Comparison of ENCODE assay signal across 9 mouse cellular contexts in genomic region chr6:49716520-49716919, GRCm38 (mm10).
DNase-seq lines count a peak whose midpoint lies in the region; ATAC-seq and TF ChIP-seq lines count a peak whose summit lies in the region.
"Had no signal": no experiment of that assay in that cellular context is flagged by ENCODE, and none has a peak within 500 bp of the region (broad histone marks: within the 10 kb centered on the region; RNA-seq: fewer than 3 reads in every experiment).

No protein-coding gene starts in this region.

- TF ChIP-seq CTCF in kidney, adult 2 months (conservative IDR thresholded peaks at IDR 0.05; ENCODE audit: insufficient read depth, insufficient read length, low read depth, low read length), result no peak

- DNase-seq in kidney, adult 2 months, result peak; percentile 24
- no peak for DNase-seq in kidney, adult 11 months
- DNase-seq in R1 (ENCODE audit: low read depth, low spot score), result peak; percentile 20
- DNase-seq in embryonic facial prominence, embryonic 14.5 days (ENCODE audit: low spot score), result peak; percentile 70
- peak; percentile 39 to 40 for DNase-seq in left cerebral cortex, adult 9 months (ENCODE audit: low spot score in 2 of 2)
- no peak for DNase-seq in heart, adult 8-10 months (ENCODE audit: low spot score)

- ATAC-seq in embryonic facial prominence, embryonic 14.5 days (ENCODE audit: low read depth), result peak; percentile 44; the same call in 1 of the 2 replicates
- ATAC-seq in inflammation-experienced regulatory T-cells, adult 6 months, result no peak
- ATAC-seq in midbrain, embryonic 15.5 days (replicated peaks), result no peak
- ATAC-seq: liver, embryonic 12.5 days had no signal

- H3K36me3 ChIP-seq in kidney, adult 2 months (ENCODE audit: control insufficient read depth, insufficient read depth, low read length), result no peaks in the 10 kb centered on the region
- H3K36me3 ChIP-seq in embryonic facial prominence, embryonic 14.5 days (ENCODE audit: control insufficient read depth, insufficient read depth, low read length), result no peaks in the 10 kb centered on the region
- H3K36me3 ChIP-seq in midbrain, embryonic 15.5 days (replicated peaks), result no peaks in the 10 kb centered on the region
- H3K36me3 ChIP-seq: liver, embryonic 12.5 days had no signal

- no peak overlapping the region for H3K9ac ChIP-seq in embryonic facial prominence, embryonic 14.5 days (ENCODE audit: low read depth, low read length)
- no peak overlapping the region for H3K9ac ChIP-seq in midbrain, embryonic 15.5 days
- H3K9ac ChIP-seq: liver, embryonic 12.5 days had no signal

- no peaks in the 10 kb centered on the region for H3K4me1 ChIP-seq in kidney, adult 2 months (ENCODE audit: control insufficient read depth, insufficient read depth, low read length)
- H3K4me1 ChIP-seq in embryonic facial prominence, embryonic 14.5 days (ENCODE audit: control insufficient read depth, insufficient read depth, low read length), result no peaks in the 10 kb centered on the region
- H3K4me1 ChIP-seq in midbrain, embryonic 15.5 days, result no peaks in the 10 kb centered on the region
- H3K4me1 ChIP-seq: liver, embryonic 12.5 days had no signal

- H3K27ac ChIP-seq in kidney, adult 2 months (ENCODE audit: insufficient read depth, low read depth, low read length), result no peak overlapping the region
- H3K27ac ChIP-seq in embryonic facial prominence, embryonic 14.5 days (replicated peaks; ENCODE audit: low read depth, low read length), result no peak overlapping the region
- H3K27ac ChIP-seq in midbrain, embryonic 15.5 days, result no peak overlapping the region
- H3K27ac ChIP-seq: liver, embryonic 12.5 days had no signal

- H3K9me3 ChIP-seq in embryonic facial prominence, embryonic 14.5 days (ENCODE audit: control insufficient read depth, low read length), result no peaks in the 10 kb centered on the region
- H3K9me3 ChIP-seq in midbrain, embryonic 15.5 days, result no peaks in the 10 kb centered on the region
- H3K9me3 ChIP-seq: liver, embryonic 12.5 days had no signal

- H3K27me3 ChIP-seq in kidney, adult 2 months (replicated peaks; ENCODE audit: control insufficient read depth, insufficient read depth, low read length), result no peaks in the 10 kb centered on the region
- H3K27me3 ChIP-seq in embryonic facial prominence, embryonic 14.5 days (replicated peaks; ENCODE audit: control insufficient read depth, insufficient read depth, low read length), result no peaks in the 10 kb centered on the region
- H3K27me3 ChIP-seq in midbrain, embryonic 15.5 days (replicated peaks), result no peaks in the 10 kb centered on the region
- H3K27me3 ChIP-seq: liver, embryonic 12.5 days had no signal

- no peak overlapping the region for H3K4me2 ChIP-seq in embryonic facial prominence, embryonic 14.5 days (ENCODE audit: low read depth, low read length)
- H3K4me2 ChIP-seq in midbrain, embryonic 15.5 days, result no peak overlapping the region
- H3K4me2 ChIP-seq: liver, embryonic 12.5 days had no signal

- TF ChIP-seq POLR2A in kidney, adult 2 months (IDR thresholded peaks at IDR 0.05; ENCODE audit: low read depth, low read length), result no peak

- 7% methylated on average over 2 of the region's 2 CpGs for WGBS in kidney, adult 2 months
- 0% methylated on average over 2 of the region's 2 CpGs for WGBS in embryonic facial prominence, embryonic 14.5 days
- 6% methylated on average over 2 of the region's 2 CpGs for WGBS in midbrain, embryonic 15.5 days

- no peak overlapping the region for H3K4me3 ChIP-seq in kidney, adult 2 months (ENCODE audit: insufficient read depth, low read depth, low read length)
- no peak overlapping the region for H3K4me3 ChIP-seq in embryonic facial prominence, embryonic 14.5 days (ENCODE audit: low read depth, low read length)
- no peak overlapping the region for H3K4me3 ChIP-seq in midbrain, embryonic 15.5 days
- H3K4me3 ChIP-seq: liver, embryonic 12.5 days had no signal

Comparison
In these comparisons a context has a peak if more than half of its experiments do, and no peak if none do; other contexts are left out.
1. DNase-seq: peak in kidney, adult 2 months (single experiment), R1 (single experiment), embryonic facial prominence, embryonic 14.5 days (single experiment) and left cerebral cortex, adult 9 months (2 of 2); none in kidney, adult 11 months (single experiment) and heart, adult 8-10 months (single experiment).